Mouse (Mus musculus): ENCODE measurements around the gene Cd52.
A peak's percentile ranks its signal among the peaks of the same experiment; 100 is the strongest.
"Not testable (repeated sequence)": the region's sequence is repeated elsewhere in the genome, so short reads cannot be mapped to it uniquely, and the experiment has no call there.

The Cd52 gene

DNA sequence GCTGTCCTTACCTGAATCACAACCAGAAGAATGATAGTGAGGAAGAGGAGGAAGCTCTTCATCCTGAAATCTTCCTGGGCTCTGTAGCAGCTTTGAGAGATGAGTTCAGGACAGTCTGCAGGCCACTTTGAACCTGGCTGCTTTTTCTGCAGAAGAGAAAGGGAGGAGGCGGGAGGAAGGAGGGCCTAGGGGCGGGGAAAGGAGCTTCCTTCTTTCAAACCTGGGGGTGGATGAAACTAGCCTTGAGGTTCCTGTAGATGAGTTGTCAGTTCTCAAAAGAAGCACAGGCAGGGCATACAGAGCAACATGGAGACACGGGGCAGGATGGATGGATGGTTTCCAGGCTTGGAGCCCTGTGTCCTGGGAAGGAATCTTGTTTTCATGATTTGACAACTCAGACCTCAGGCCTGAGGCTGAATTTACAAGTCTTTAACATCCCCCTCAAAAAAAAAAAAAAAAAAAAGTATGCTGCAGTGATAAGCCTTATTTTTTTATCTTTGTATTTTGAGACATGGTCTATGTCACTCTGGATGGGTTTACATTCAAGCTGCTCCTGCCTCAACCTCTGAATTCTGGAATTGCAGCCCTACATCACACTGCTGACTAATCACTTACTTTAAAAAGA, at the start of gene Cd52:
TSS of gene Cd52 (minus strand) at position 160 of the 625 bp plus-strand sequence.
- DNase-seq (ENCODE audit: low spot score): no peak

DNA sequence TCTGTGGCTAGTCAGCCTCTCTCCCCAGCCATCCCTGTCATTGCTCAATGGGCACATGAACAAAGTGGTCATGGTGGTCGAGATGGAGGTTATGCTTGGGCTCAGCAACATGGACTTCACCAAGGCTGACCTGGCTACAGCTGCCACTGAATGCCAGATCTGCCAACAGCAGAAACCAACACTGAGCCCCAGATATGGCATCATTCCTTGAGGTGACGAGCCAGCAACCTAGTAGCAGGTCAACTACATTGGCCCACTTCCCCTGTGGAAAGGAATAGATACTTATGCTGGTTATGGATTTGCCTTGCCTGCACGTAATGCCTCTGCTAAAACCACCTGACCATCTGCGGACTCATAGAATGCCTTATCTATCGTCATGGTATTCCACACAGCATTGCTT, 49.4 kb upstream of the Cd52 start:
- not testable (repeated sequence) for DNase-seq (ENCODE audit: low spot score)

DNA sequence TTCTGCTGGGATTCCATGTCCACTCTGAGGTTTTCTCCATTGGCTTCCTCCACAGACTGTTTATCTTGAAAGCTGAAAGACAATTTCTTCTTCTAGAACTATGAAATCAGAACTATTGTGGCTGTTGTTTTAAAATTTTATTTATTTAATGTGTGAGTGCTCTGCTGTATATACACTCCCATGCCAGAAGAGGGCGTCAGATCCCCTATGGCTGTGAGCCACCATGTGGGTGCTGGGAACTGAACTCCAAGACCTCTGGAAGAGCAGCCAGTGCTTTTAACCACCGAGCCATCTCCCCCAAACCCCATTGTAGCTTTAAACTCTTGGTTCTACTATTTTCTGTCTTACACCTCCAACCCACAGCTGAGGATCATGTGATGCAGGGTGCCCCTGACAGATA, 44.0 kb upstream of the Cd52 start:
- no peak for DNase-seq (ENCODE audit: low spot score)

GRCm38 (mm10) chr4:134136280-134136926, 41.5 kb upstream of the Cd52 start:
- DNase-seq (ENCODE audit: low spot score): no peak

DNA sequence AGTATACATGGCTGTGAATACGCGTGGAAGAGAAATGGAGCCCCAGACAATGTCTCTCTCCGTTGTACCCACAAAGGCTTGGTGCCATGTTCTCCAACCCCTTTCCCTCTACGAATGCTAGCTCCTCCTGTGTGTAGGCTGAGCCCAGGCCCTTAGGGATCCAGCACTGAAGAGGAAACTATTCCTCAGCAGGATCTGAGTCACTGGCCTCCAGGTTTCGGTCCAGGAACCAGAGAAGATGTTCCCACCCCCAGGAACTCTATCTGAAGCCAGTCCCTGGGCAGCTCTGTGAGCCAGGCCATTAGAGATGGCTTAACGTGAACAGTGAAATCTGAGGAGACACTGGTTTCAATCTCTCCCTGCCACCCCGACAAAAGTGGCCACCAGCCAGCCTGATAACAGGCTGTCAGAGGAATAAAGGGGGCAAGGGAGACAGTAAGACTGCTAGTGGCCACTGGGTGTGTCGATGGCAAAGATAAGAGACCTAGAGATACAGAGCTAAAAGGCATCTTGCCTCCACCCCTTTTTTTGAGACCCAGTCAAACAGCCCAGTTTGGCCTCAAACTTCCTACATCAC, 37.7 kb upstream of the Cd52 start:
- DNase-seq (ENCODE audit: low spot score): no peak

DNA sequence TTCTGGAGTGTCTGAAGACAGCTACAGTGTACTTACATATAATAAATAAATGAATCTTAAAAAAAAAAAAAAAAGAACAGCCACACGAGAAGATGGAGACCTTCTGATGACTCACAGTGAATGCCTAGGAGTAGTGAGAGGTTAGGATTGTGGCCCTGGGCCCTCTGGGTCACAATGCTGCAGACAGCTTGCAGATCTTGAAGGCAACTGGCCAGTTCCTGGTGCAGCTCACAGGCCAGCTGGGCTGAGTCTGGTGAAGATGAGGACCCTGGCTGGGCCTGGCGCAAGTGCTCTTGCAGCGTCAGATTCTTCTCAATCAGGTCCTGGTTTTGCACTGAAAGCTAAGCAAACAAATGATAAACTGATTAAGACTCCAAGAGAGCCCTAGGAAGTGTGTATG, 37.2 kb upstream of the Cd52 start:
- no peak for DNase-seq (ENCODE audit: low spot score)

DNA sequence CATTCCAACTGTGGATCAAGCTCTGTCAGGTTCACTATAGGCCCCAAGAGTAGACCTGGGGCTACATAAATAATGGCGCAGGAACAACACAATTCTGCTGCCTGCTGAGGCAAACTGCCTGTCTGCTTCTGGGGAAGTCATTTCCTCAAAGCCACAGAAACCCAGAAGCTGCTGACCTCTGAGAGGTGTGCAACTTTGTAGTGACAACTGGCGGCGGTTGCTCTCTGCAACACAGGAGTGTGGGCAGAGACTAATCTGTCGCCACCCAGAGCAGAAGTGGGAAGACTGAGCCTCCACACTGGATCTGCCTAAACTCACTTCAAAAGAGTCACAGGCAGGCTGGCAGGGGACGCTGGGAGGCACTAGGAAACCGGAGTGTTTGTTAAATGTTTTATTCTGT, 34.6 kb upstream of the Cd52 start:
- DNase-seq (ENCODE audit: low spot score): no peak

DNA sequence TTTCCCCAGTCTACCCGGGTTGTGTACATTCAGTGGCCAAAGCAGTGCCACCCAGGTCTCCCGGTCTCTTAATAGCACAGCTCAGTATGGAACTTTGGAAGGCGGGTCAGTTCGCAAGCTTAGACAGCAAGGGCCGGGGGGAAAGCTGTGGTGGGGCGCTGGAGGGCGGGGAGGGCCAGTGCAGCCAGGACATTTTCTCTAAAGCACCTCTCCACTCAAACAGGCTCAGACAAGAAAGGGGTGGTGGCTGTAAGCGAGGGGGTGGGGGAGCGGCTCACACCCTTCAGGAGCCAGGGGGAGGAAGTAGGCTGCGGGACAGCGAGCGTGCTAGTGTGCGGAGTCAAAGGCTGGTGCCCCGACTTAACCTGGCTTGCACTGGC, 34.1 kb upstream of the Cd52 start:
- DNase-seq (ENCODE audit: low spot score): no peak

GRCm38 (mm10) chr4:134128221-134128982, 33.5 kb upstream of the Cd52 start, which contains the start of gene Sh3bgrl3:
Gene Sh3bgrl3 (minus strand): TSS chr4:134128789.
- peak; percentile 77 for DNase-seq (ENCODE audit: low spot score)

DNA sequence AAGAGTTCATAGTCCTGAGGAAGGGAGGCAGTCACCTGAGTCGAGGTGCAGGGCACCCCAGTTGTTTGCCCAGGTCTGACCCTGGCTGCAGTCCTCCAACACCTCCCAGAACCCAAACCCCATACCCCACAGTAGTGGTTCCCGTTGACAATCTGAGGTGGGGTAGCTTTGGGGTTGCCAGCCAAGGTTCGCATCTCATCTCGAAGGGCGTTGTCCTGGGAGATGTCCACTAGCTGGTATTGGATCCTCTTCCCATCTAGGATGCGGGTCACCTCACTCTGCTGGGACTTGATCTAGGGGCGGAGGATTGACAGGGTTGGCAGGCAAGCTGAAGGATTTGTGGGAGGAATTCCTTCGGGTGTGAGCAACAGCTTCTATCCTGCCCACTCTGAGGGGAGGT, 32.9 kb upstream of the Cd52 start:
- DNase-seq (ENCODE audit: low spot score): no peak

DNA sequence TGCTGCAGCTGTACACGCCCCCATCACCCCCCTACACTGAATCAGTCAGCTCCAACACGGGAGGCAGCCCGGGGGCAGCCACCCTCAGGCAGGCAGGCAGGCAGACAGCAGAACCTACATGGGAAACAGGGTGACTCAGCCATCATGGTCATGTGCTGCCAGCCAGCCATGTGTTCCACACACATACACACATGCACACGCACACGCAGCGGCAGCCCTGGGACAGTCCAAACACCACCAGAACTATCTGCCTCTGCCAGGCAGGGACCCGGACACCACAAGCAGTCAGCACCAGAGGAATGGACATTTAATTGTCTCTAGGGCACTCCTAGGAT, 32.2 kb upstream of the Cd52 start:
- DNase-seq (ENCODE audit: low spot score): no peak

DNA sequence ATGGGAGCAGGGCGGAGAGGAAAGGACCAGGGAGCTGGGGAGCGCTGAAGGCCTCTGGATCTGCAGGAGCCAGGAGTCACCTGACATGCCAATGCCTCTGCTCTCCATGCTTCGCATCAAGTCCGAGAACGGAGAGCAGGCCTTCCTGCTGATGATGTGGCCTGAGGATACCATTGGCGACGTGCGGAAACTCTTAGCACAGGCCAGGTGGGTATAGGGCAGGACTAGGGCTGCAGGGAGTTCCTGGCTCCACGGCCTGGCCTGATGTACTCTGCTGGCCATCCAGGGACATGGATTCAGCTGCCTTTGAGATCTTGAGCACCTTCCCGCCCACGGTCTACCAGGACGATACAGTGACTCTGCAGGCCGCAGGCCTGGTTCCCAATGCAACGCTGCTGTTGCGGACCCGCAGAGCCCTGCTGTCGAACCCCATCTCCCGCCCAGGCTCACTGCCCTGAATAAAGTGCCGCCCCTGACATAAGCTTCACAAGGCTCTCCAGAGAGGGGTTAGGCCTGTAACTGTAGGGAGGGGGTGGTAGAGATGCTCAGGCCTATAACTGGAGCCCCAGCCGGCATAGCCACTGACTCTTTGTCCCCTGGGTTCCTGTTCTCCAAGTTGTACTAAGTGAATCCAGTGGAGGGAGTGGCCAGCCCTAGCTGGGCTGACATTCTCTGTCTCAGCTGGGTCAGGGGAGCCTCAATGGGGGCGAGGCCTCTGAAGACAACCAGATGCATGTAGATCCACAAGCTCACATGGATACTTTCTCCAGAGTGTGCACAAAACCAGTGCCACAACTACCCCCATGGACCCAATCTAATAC, 31.6 kb upstream of the Cd52 start:
- DNase-seq (ENCODE audit: low spot score): no peak

- no peak for DNase-seq (ENCODE audit: low spot score)
These were observed 30.6 kb upstream of the Cd52 start for GRCm38 (mm10) chr4:134125383-134126060.

DNA sequence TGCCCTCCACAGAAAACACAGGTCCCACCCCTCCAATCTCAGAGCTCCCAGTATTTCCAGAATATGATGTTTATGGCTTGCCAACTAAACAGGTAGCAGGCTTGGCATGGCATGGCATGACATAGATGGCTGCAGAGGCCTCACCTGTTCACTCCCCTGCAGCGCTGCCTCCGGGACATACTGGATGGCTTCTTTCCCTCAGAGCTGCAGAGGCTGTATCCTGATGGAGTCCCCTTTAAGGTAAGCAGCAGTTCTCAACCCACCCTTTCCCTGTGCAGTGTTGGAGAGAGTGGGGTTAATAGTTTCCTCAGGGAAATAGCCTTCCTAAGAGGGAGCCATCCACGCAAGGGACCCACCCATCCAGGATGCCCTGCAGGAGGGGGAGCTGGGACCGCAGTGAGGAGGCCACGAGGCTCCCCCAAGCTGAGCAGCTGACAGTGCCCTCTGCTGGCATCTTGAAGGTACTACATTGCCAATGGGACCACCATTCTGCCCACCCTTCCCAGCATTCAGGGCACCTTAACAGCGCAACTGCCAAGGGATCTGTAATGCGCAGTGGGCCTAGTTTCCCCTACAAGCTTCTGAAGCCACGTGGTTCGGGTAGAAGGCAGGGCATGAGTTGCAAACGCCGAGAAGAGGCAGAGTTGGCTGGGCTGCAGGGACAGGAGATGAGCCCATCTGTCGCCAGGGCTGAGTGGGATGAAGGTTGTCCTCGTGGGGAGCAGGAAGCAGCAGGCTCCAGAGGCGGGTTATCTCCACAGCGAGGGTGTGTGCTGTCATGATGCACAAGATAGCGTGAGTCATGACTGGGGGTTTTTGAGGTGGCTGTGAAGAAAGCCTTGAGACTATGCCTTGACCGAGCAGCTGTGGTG, 29.0 kb upstream of the Cd52 start:
- DNase-seq (ENCODE audit: low spot score): peak; percentile 57

DNA sequence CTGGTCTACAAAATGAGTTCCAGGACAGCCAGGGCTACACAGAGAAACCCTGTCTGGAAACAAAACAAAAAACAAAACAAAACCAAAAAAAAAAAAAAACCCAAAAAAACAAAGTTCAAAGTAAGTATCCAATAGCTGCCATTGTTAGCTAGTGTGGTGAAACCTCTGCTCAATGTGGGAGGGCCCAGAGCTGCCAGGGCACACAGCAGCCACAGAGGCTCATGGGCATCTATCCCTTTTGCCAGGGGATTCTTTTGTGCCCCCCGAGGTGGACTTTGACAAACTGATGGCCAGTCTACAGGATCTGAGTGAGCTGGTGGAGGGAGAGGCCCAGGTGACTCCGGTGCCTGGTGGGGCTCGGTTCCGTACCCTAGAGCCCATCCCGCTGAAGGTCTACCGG, 28.3 kb upstream of the Cd52 start:
- no peak for DNase-seq (ENCODE audit: low spot score)

DNA sequence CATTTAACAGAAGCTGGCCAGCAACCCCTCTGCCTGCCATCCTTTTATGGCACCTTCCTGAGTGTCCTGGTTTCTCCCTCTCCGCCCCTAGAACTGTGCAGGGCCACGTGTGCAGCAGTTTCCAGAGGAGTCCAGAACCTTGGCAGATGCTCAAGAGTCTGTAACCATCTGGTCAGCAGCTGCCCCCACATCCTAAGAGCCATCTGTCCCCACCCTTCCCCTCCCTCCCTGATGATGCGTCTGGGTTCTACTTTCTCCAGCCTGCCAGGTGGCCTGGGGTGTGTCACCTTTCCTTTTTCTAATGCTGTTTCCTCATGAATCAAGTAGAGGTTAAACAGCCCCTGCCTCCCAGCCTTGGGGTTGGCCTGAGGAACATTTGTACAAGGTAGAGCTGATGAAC, 27.4 kb upstream of the Cd52 start:
- no peak for DNase-seq (ENCODE audit: low spot score)

- DNase-seq (ENCODE audit: low spot score): no peak
These were observed 26.7 kb upstream of the Cd52 start for GRCm38 (mm10) chr4:134121571-134121970.

DNA sequence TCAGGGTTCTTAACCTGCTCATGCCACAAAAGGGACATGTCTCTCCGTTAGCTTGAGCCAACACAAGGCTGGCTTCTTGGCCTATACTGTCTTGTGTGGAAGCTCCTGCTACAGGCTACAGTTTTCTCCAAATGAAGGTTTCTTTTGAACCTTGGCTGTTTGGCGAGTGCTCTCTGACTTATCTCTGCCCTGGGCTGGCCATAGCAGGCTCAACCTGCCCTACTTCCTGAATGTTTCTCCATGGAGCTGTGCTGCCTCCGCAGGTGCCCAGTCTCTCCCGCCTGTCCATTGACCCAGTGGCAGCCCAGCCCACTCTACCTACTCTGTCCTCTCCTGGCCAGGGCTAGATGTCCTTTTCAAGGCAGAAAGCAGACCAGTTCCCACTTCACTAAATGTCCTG, 26.0 kb upstream of the Cd52 start:
- DNase-seq (ENCODE audit: low spot score): no peak

DNA sequence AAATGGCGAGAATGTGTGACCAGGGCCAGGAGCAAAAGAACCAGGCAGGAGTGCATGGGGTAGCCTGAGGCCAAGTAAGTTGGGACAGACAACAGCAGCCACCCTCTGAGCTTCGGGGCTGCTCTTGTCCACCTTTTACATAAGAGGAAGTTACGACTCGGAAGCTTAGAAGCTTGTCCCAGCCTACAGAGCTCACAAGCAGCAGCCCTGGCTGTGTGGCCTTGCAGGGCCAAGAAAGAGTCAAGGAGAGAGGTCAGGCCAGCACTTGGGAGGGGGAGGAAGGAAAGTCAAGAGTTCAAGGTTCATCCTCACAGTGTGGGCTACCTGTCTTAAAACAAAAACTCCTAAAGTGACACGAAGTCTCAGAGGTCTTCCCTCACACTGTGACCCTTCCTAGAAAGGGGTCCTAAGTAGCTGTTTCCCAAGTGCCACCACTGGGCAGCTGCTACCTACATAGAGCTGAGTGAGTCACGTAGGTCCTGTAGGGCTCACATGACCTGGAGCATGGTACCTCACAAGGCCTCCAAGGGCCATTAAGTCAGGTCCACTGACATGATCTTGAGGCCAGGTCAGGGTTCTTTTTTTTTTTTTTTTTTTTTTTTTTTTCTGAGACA, 25.4 kb upstream of the Cd52 start:
- no peak for DNase-seq (ENCODE audit: low spot score)

DNA sequence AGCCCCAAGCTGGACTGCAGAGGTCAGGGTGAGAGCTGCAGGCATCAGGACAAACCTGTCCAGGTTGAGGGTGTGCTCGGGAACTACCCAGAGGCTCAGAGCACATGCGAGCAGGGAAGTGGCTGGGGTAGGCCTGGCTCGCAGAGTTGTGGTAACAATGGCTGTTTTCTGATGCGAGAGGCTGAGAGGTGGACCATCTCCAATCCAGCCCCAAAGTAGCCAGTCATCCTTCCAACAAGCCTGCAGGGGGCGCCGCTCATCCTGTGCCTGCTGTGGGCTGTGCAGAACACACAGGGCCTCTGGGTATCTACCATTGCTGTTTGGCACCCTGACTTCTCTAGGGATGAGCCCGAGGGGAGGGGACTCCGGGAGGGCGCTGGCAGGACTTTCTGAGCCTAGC, 24.8 kb upstream of the Cd52 start:
- DNase-seq (ENCODE audit: low spot score): peak; percentile 54

All from c-Kit-positive CD71-positive TER-119-positive erythroid progenitor cells, embryonic 14.5 days (primary cell).